ENCODE assay signal across 8 mouse cellular contexts in the genomic region with DNA sequence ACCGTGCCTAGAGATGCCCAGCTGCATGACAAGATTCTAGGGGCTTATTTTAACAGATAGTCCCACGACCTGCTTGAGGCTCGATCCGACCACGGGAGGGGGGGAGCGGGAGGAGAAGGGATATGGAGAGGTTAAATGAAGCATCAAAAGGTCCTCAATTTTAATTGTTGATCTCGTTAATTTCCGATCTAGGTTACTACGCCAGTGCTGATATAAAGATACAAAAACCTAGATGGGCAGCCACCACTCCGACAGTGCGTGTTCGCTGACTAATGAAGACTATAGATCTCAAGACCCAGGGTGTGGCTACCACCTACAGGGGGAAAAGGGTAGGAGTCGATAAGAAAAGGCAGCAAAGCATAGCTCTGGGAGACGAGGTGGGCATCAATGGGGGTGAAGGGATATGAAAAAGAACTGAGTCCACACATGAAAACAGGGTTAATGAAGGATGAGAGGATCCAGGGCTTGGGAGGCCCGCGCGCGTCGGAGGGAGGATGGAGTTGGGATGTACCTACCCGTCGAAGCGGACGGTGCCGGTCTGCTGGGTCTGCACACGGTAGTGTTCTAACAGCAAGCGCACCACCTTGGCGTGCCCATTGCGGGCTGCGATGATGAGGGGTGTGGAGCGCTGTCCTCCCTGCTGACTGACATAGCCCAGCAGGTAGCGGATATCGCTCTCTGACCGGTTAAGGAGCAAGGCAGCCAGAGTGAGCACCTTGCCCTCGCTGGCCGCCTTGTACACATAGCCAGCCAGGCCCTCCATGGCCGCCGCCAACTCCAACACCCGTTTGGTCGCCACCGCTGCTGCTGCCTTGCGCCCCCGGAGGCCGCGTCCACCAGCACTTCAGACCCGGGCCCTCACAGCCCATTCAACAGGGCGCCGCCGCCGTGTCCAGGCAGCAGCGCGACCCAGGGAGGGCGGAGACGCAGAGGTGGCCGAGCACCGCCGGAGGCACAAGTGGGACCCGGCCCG. TPM values are rescaled to one million over a fixed set of nuclear protein-coding genes. Genes with fewer than 3 reads are reported as not detected.
DNase-seq lines count a peak whose midpoint lies in the region; ATAC-seq and TF ChIP-seq lines count a peak whose summit lies in the region.

No protein-coding gene starts in this region.

- no peaks in the 10 kb centered on the region for H3K27me3 ChIP-seq in lung, embryonic 14.5 days (ENCODE audit: insufficient read depth, low read length)
- no peaks in the 10 kb centered on the region for H3K27me3 ChIP-seq in Patski

- peak overlapping the region; percentile 100 for H3K4me3 ChIP-seq in lung, embryonic 14.5 days (ENCODE audit: low read depth, low read length)
- peak overlapping the region; percentile 62 for H3K4me3 ChIP-seq in embryonic fibroblast, embryonic 13.5 days (ENCODE audit: insufficient read depth, low read length)

- ATAC-seq in lung, embryonic 14.5 days (ENCODE audit: insufficient read depth): peak; percentile 68; the same call in 1 of the 2 replicates
- peak; percentile 31 for ATAC-seq in Patski
- ATAC-seq in inflammation-experienced regulatory T-cells, adult 6 months: peak; percentile 40
- peak; percentile 72 for ATAC-seq in megakaryocyte-erythroid progenitor cell, adult 5-6 weeks (replicated peaks; ENCODE audit: low FRiP score, low TSS enrichment, poor library complexity, severe bottlenecking)

- peaks cover 8% of the 10 kb centered on the region; the same call in 1 of the 2 replicates for H3K4me1 ChIP-seq in lung, embryonic 14.5 days (ENCODE audit: insufficient read depth)
- peaks cover 7% of the 10 kb centered on the region for H3K4me1 ChIP-seq in embryonic fibroblast, embryonic 13.5 days (ENCODE audit: control insufficient read depth, insufficient read depth, low read length)

- DNase-seq in lung, embryonic 14.5 days: peak; percentile 35
- no peak for DNase-seq in lung, postnatal 4 days
- DNase-seq in Patski (ENCODE audit: low read depth, low spot score): no peak
- DNase-seq in spleen, postnatal 36 days (ENCODE audit: low spot score in 2 of 2): peak; percentile 30 to 50
- no peak for DNase-seq in urinary bladder, adult 2 months (ENCODE audit: low spot score)

- H3K27ac ChIP-seq in lung, embryonic 14.5 days (ENCODE audit: low read depth): peak overlapping the region; percentile 96
- H3K27ac ChIP-seq in embryonic fibroblast, embryonic 13.5 days (ENCODE audit: insufficient read depth, low read length): peak overlapping the region; percentile 97

- TF ChIP-seq POLR2A in embryonic fibroblast, embryonic 13.5 days (IDR thresholded peaks at IDR 0.05; ENCODE audit: low read depth, low read length): peak; percentile 51

- peak; percentile 48 for TF ChIP-seq CTCF in lung, embryonic 14.5 days (IDR thresholded peaks at IDR 0.05; ENCODE audit: low read depth)
- TF ChIP-seq CTCF in Patski (IDR thresholded peaks at IDR 0.05): peak; percentile 52
- no peak for TF ChIP-seq CTCF in embryonic fibroblast, embryonic 13.5 days (IDR thresholded peaks at IDR 0.05; ENCODE audit: borderline replicate concordance, insufficient read depth, low read length)

- WGBS in lung, embryonic 14.5 days: under 1% methylated on average over 58 of the region's 58 CpGs

- CTCF ChIA-PET in Patski (lab: Charles Lee): interaction anchor here (1.0 to 1.4 kb wide), 3 partner anchors 18 to 33 kb away, joined by 3 to 4 read pairs (median 3); no protein-coding TSS in a partner anchor

- peak overlapping the region; percentile 94 for H3K4me2 ChIP-seq in lung, embryonic 14.5 days

- no peaks in the 10 kb centered on the region for H3K9me3 ChIP-seq in lung, embryonic 14.5 days (ENCODE audit: low read depth, low read length)

- peak overlapping the region; percentile 96 for H3K9ac ChIP-seq in lung, embryonic 14.5 days

- H3K36me3 ChIP-seq in lung, embryonic 14.5 days (ENCODE audit: insufficient read depth): 0 out of 2 replicates have a peak, but pooled peaks cover 3% of the 10 kb centered on the region

- POLR2A ChIA-PET in Patski (lab: Charles Lee): interaction anchor here (0.6 to 1.1 kb wide), 2 partner anchors 12 to 28 kb away, joined by 3 to 4 read pairs; no protein-coding TSS in a partner anchor

- in situ Hi-C loops in Patski (cut with MboI; ENCODE audit: low pct_unique_long_range_greater_than_20kb): no loop called here

RNA-seq across cellular contexts. Expression of gene Fem1b, which starts 0.9 kb away (rescaled TPM):
- polyA plus RNA-seq in lung, embryonic 14.5 days (2014; fragmentation: Nextera tagmentation; extraction: Ambion mirVana): 37.1 and 37.6 TPM in 2 replicates
- 34.6 TPM for polyA plus RNA-seq in Patski (2021)
- 37.3 and 41.2 TPM in 2 replicates for polyA plus RNA-seq in embryonic fibroblast, embryonic 13.5 days (2011; ENCODE audit: insufficient read length, low read depth, missing spikeins)
- 1 to 10 TPM; 3.8 to 4.1 (median 4.1) TPM for polyA plus RNA-seq in inflammation-experienced regulatory T-cells, adult 6 months (2017; shearing (Covaris generic))
- total RNA-seq in megakaryocyte-erythroid progenitor cell, adult 5-6 weeks (2014; fragmentation: Nextera tagmentation): 33.6 and 38.8 TPM in 2 replicates
- total RNA-seq in megakaryocyte-erythroid progenitor cell, adult 5-6 weeks (2017): 69.6 and 71.2 TPM in 2 replicates
- polyA plus RNA-seq in urinary bladder, adult 2 months (2012; rRNA removed): 12.6 and 15.2 TPM in 2 replicates

RNA-seq across cellular contexts. Expression of gene Cln6, which starts 27.8 kb away (rescaled TPM):
- polyA plus RNA-seq in lung, embryonic 14.5 days (2014; fragmentation: Nextera tagmentation; extraction: Ambion mirVana): 27.3 and 27.7 TPM in 2 replicates
- polyA plus RNA-seq in Patski (2021): 41.0 TPM
- polyA plus RNA-seq in embryonic fibroblast, embryonic 13.5 days (2011; ENCODE audit: insufficient read length, low read depth, missing spikeins): 33.7 and 43.3 TPM in 2 replicates
- polyA plus RNA-seq in inflammation-experienced regulatory T-cells, adult 6 months (2017; shearing (Covaris generic)): 1 to 10 TPM; 7.2 to 9.9 (median 9.7) TPM
- 57.7 and 73.1 TPM in 2 replicates for total RNA-seq in megakaryocyte-erythroid progenitor cell, adult 5-6 weeks (2014; fragmentation: Nextera tagmentation)
- total RNA-seq in megakaryocyte-erythroid progenitor cell, adult 5-6 weeks (2017): 11.3 and 21.8 TPM in 2 replicates
- 26.5 and 33.1 TPM in 2 replicates for polyA plus RNA-seq in urinary bladder, adult 2 months (2012; rRNA removed)

RNA-seq across cellular contexts. Expression of gene Calml4, which starts 47.1 kb away (rescaled TPM):
- polyA plus RNA-seq in lung, embryonic 14.5 days (2014; fragmentation: Nextera tagmentation; extraction: Ambion mirVana): 11.6 and 13.4 TPM in 2 replicates
- 5.2 TPM for polyA plus RNA-seq in Patski (2021)
- 2.9 and 7.5 TPM in 2 replicates for polyA plus RNA-seq in embryonic fibroblast, embryonic 13.5 days (2011; ENCODE audit: insufficient read length, low read depth, missing spikeins)
- polyA plus RNA-seq in inflammation-experienced regulatory T-cells, adult 6 months (2017; shearing (Covaris generic)): under 1 TPM in 1 of 3 experiments, not detected in 2; 0.47 TPM
- 4.0 and 5.8 TPM in 2 replicates for total RNA-seq in megakaryocyte-erythroid progenitor cell, adult 5-6 weeks (2014; fragmentation: Nextera tagmentation)
- 2.2 TPM in 1 of 2 replicates, not detected in the other for total RNA-seq in megakaryocyte-erythroid progenitor cell, adult 5-6 weeks (2017)
- 25.5 and 28.4 TPM in 2 replicates for polyA plus RNA-seq in urinary bladder, adult 2 months (2012; rRNA removed)

Comparison
In these comparisons a context has a peak if more than half of its experiments do, and no peak if none do; other contexts are left out.
1. DNase-seq: peak in lung, embryonic 14.5 days (single experiment) and spleen, postnatal 36 days (2 of 2); none in lung, postnatal 4 days (0 of 2), Patski (single experiment) and urinary bladder, adult 2 months (single experiment).
2. Peak in every context shown above with its lines, with median percentiles within 50 percentile points of each other: ATAC-seq.